Mouse (Mus musculus): Measurements from ENCODE around the gene Arfgef2.

Gene Arfgef2

GRCm38 (mm10) chr2:166806173-166806705, 851 bp downstream of the Arfgef2 start:
- DNase-seq (ENCODE audit: low spot score in 2 of 2) = no peak

- no peak for DNase-seq (ENCODE audit: low spot score in 2 of 2)
Observed at GRCm38 (mm10) chr2:166806813-166807212, 1.4 kb downstream of the Arfgef2 start.

- DNase-seq (ENCODE audit: low spot score in 2 of 2) = no peak
Observed at GRCm38 (mm10) chr2:166809499-166809898, 4.1 kb downstream of the Arfgef2 start.

GRCm38 (mm10) chr2:166810821-166811220, 5.4 kb downstream of the Arfgef2 start:
- DNase-seq (ENCODE audit: low spot score in 2 of 2) = no peak

DNA sequence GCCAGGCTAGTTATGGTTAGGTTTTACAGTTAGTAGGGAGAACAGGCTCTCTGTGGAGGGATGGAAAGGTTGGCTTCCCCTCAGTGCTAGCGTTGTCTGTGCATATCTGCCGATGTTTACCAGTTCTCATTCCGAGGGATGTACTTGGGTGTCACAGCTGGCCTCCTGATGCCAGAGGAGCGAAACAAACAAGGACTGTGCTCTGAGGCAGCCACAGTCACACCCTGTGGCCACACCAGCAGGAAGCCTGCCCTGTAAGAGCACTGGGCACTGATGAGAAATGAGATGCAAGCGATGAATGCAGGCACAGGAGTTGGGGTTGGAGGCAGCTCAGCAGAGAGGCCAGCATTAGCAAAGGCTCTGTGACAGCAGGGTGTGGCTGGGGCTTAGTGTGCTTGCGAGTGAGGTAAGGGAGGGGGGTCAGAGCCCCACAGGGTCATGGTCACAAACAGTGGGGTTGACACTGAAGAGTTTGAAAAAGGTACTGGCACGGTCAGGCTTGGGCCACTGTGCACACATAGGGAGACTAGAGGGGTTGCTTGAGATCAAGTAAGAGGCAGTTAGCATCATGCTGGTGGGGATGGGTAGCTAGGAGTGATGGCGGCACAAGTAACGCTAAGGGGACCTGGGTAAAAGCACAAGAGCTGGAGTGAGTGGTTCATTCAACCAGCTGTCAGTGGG, 13.2 kb downstream of the Arfgef2 start:
- DNase-seq (ENCODE audit: low spot score in 2 of 2) = no peak

DNA sequence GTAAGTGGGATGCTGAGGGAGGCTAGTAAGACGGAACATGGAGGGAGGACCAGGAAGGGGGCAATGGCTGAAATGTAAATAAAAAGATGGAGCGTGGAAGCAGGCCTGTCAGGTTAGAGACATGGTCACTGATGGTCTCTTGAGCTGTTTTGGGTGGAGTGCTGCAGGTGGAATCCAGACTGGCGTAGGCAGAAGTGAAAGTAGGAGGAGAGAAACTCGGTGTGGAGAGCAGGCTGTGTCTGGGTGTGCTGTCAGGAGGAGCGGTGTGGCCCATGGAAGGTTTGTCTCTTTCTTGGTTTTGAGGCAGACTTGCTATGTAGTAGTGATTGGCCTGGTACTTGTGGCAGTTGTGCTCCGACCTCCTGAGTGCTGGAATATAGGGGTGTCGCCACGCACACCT, 14.5 kb downstream of the Arfgef2 start:
- DNase-seq (ENCODE audit: low spot score in 2 of 2) = peak in 1 of 2 experiments; percentile 25

DNA sequence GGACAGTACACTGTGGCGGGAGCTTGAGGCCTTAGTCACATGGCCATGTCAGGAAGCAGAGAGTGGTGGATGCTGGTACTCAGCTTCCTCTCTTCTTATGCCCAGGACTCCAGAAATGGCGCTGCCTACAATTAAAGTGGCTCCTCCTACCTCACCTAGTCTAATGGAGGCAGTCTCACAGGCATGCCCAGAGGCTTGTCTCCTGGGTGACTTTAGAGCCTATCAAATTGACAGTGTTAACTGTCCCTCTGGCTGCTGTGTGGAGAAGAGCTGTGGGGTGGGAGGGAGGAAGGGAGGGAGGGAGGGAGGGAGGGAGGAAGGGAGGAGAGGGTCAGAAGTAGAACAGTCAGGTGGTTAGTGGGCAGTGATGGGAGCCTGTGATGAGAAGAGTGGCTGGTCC, 15.5 kb downstream of the Arfgef2 start:
- DNase-seq (ENCODE audit: low spot score in 2 of 2) = no peak

GRCm38 (mm10) chr2:166821406-166821805, 16.0 kb downstream of the Arfgef2 start:
- DNase-seq (ENCODE audit: low spot score in 2 of 2) = no peak

DNA sequence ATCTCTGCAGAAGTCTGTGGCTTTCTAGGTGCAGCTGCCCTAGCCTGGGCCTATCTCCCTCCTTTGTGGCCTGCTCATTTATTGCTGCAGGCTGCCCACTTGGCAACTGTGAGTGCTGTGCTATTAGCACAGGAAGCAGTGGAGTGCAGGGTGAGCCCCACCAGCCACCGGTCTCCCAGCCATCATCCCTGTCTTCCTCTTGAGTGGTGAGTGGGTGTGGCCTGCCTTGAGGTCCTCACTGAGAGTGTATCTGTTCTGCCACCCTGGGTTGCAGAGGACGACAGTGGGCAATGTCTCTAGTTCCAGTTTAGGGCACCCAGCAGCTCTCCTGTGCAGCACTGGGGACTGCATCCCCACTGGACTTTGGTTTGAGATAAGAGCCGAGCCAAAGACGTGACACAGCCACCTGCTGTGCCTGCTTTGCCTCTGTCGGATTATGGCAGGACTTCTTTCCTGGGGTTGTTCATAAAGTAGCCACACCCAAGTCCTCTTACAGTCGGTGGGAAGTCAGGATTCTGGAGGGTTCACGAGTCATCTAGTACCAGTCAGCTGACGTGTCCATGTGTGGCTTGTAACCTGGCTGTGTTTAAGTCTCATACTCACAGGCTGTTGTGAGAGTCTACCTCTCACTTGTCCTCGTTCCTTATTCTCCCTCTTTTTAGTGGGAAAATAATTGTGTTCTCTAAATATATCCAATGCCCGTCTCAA, 16.9 kb downstream of the Arfgef2 start:
- no peak for DNase-seq (ENCODE audit: low spot score in 2 of 2)

- DNase-seq (ENCODE audit: low spot score in 2 of 2) = no peak
Observed at GRCm38 (mm10) chr2:166822901-166823300, 17.5 kb downstream of the Arfgef2 start.

DNA sequence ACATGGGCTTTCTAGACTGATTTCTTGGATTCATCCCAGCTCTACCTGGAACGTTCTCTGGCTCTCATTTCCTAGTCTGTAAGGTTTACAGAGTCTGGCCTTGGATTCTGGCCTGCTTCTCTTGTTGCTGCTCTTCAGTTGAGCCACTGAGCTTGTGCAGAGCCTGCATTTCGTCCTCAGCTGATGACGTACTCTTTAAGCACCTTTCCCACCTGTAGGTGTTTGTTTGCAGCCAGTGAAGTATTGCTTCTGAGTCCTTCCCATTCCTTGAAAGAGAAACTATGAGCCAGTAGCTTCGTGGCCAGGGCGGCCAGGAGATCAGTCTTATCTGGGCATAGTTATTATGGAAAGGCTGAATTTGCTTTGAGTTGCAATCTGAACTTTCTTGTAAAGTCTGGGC, 19.0 kb downstream of the Arfgef2 start:
- no peak for DNase-seq (ENCODE audit: low spot score in 2 of 2)

DNA sequence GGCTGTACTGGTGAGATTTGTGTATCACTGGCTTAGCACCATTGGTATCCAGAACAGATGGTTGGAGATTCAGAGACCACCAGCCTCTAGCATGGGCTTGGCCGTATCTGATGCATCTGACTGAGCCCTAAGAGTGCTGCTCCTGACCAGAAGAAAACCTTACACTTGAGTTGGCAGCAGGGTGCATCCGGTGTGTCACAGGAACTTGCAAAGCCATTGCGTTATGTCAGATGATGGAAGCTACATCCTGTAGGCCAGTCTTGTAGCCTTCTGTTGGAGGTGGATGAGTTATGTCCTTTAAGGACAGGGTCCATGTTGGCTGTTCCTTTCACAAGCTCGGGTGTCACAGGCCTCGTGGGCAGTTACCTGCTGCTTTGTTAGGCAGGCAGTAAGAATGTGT, 19.6 kb downstream of the Arfgef2 start:
- no peak for DNase-seq (ENCODE audit: low spot score in 2 of 2)

DNA sequence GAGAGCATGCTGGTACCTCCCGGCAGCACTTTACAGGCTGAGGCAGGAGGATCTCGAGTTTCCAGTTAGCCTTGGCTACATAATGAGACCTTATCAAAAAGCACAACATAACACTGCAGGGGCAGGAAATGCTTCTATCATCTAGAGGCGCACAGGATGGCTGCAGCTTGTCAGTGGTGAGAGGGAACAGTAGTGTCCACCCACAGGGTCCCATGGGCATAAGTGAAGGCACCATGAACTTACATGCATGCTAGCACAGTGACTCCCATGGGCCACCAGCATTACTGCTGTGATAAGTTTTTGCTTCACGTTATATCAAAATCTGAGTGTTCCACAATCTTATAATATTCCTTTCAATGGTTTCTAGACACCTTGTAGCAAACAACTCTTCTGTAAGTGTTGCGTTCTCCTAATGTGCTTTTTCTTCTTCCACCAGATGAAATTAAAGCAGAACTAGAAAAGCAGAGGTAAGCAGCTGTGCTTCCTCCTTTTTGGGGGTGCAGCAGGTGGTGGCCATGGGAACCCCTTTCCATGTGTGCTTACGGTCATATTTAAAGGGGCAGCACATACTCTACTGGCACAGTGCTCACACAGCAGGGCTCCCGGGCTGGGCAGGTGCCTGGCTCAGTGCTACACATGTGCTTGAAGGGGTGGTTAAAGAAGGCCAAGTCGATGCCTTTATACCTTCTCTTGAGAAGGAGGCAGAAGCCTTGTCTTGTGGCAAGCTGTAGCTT, 21.3 kb downstream of the Arfgef2 start:
- peak; percentile 75 to 78 for DNase-seq (ENCODE audit: low spot score in 2 of 2)

DNA sequence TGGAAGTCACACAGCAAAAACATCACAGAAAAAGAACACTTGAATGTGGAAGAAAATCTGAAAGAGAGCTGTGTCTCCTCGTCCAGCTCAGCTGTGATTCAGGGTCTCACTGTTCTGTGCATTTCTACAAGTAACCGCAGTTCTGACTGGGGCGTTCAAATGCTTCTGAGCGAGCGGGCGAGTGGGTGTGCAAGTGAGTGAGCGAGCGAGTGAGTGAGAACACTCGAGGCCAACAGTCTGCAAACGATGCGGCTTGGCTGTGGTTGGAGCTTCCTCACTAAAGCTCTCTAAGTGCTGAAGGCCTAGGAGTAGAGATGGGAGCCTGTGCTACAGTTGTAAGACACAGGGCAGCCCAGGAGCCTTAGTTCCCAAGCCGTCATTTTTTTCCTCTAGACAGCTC, 22.9 kb downstream of the Arfgef2 start:
- no peak for DNase-seq (ENCODE audit: low spot score in 2 of 2)

DNA sequence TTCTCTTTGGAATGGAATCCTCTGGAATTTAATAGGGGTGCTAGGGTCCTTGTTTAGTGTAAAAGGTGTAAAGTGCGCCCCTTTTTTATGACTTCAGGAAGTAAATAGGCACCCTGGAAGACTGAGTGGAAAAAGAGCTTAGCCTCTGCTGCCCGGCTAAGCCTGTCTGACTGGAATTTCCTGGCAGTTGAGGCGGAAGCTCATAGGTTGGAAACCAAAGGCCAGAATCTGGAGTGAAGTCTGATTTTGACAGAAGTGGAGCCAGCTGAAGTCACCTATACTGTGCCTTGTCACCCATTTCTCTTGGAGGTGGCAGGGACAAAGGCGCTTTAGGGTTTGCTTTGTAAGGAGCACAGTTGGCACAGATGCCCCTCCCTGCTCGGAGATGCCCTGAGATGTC, 25.0 kb downstream of the Arfgef2 start:
- no peak for DNase-seq (ENCODE audit: low spot score in 2 of 2)

GRCm38 (mm10) chr2:166834091-166834490, 28.7 kb downstream of the Arfgef2 start:
- no peak for DNase-seq (ENCODE audit: low spot score in 2 of 2)

DNA sequence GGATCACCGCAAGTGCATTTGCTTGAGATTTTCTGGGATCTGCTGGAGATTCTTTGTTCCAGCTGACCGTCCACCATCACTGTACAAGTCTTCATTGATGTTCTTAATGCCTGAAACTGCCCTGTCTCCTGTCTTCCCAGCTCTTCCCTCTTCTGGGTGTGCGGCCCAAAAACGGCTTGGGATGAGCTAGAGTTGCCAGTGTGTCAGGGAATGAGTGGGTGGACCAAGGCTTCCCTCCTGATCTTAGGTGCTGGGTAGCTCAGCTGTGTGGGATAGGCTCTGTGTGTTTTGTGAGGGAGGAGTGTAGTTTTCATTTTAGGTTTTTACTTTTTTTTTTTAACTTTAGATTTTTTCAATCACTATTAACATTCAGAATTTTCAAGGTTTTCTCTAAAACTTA, 29.4 kb downstream of the Arfgef2 start:
- DNase-seq (ENCODE audit: low spot score in 2 of 2) = no peak

DNA sequence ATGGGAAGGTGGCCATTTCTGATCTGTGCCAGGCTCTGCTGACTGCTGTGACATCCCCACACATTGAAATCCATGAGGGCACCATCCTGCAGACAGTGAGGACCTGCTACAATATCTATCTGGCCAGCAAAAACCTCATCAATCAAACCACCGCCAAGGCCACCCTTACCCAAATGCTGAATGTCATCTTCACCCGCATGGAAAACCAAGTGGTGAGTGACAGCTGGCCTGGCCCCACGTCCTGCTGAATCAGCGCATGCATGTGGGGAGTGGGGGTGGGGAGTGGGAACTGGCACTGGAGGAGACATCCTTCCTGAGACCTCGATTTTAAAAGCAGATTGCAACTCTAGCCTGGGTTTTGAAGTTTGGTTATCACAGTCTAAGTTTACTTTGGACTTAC, 30.2 kb downstream of the Arfgef2 start:
- no peak for DNase-seq (ENCODE audit: low spot score in 2 of 2)

GRCm38 (mm10) chr2:166841813-166842212, 36.4 kb downstream of the Arfgef2 start:
- DNase-seq (ENCODE audit: low spot score in 2 of 2) = no peak

DNA sequence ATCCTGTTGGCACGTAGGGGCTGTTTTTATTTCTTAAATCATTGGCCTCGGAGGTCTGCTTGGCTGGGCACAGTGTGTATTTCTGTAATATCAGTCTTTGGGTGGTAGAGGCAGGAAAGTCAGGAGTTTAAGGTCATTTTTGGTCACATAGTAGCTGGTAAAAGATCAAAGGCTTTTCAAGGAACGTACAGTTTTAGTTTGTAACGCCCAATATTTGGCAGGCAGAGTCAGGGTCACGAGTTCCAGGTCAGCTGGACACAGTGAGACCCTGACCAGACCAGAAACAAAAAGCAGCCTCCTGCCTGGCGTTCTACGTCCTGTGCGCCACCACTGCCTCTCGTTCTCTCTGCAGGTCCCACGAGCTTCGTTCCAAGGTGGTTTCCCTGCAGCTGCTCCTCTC, 45.3 kb downstream of the Arfgef2 start:
- no peak for DNase-seq (ENCODE audit: low spot score in 2 of 2)

- DNase-seq (ENCODE audit: low spot score in 2 of 2) = no peak
Observed at GRCm38 (mm10) chr2:166852270-166852669, 46.9 kb downstream of the Arfgef2 start.

DNA sequence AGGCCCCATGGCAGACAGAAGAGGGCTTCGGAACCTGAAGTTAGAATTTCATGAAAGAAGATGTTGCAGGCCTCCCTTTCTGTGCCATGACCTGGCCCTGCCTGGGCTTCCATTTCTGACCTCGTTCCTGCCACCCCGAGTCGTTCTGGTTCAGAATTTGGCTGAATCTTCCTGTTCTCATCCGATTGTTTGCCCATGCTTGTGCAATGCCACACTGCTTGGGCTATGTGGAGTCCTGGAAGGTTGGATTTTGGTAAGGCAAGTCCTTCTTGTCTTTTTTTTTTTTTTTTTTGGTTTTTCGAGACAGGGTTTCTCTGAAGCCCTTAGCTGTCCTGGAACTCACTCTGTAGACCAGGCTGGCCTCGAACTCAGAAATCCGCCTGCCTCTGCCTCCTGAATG, 50.4 kb downstream of the Arfgef2 start:
- DNase-seq (ENCODE audit: low spot score in 2 of 2) = no peak

DNA sequence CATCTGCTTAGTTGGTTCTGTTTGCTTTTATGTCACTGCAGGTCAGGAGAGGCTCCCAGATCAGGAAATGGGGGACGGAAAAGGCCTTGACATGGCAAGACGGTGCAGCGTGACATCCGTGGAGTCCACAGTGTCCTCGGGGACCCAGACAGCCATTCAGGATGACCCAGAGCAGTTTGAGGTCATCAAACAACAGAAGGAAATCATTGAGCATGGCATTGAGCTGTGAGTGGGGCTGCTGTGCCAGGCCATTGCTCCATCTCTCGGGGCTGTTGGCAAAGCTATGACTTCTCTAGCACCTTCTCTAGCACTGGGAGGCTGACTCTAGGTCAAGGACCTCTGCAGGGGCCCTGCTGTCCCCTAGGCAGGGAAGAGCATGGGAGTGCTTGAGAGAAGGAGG, 51.0 kb downstream of the Arfgef2 start:
- no peak for DNase-seq (ENCODE audit: low spot score in 2 of 2)
